Mouse (Mus musculus) hindlimb bud, embryonic 11.5 days (tissue): ENCODE results near the gene Nanog.
"Not testable (repeated sequence)": the region's sequence is repeated elsewhere in the genome, so short reads cannot be mapped to it uniquely, and the experiment has no call there.

Experiments
- DNase-seq: peaks from one replicate; pipeline ENCODE4 v3.0.0-alpha.2; 2012; ENCODE audit warnings: low read depth, low spot score; ENCODE audit errors: extremely low spot score

Gene Nanog

DNA sequence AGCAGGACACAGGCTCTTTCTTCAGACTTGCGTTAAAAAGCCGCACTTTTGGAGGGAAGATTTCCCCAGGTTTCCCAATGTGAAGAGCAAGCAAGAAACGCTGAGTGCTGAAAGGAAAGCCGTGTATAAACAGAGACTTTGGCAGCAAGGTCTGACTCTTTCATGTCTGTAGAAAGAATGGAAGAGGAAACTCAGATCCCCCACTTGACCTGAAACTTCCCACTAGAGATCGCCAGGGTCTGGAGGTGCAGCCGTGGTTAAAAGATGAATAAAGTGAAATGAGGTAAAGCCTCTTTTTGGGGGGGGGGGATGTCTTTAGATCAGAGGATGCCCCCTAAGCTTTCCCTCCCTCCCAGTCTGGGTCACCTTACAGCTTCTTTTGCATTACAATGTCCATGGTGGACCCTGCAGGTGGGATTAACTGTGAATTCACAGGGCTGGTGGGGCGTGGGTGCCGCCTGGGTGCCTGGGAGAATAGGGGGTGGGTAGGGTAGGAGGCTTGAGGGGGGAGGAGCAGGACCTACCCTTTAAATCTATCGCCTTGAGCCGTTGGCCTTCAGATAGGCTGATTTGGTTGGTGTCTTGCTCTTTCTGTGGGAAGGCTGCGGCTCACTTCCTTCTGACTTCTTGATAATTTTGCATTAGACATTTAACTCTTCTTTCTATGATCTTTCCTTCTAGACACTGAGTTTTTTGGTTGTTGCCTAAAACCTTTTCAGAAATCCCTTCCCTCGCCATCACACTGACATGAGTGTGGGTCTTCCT lies at the start of gene Nanog:
Nanog (plus strand) TSS at position 454 of the 765 bp plus-strand sequence.
- no peak for DNase-seq

- DNase-seq = no peak
These were observed 49.7 kb upstream of the Nanog start for GRCm38 (mm10) chr6:122657630-122658029.

- DNase-seq = peak; percentile 52
These were observed 47.7 kb upstream of the Nanog start for GRCm38 (mm10) chr6:122659567-122659966.

DNA sequence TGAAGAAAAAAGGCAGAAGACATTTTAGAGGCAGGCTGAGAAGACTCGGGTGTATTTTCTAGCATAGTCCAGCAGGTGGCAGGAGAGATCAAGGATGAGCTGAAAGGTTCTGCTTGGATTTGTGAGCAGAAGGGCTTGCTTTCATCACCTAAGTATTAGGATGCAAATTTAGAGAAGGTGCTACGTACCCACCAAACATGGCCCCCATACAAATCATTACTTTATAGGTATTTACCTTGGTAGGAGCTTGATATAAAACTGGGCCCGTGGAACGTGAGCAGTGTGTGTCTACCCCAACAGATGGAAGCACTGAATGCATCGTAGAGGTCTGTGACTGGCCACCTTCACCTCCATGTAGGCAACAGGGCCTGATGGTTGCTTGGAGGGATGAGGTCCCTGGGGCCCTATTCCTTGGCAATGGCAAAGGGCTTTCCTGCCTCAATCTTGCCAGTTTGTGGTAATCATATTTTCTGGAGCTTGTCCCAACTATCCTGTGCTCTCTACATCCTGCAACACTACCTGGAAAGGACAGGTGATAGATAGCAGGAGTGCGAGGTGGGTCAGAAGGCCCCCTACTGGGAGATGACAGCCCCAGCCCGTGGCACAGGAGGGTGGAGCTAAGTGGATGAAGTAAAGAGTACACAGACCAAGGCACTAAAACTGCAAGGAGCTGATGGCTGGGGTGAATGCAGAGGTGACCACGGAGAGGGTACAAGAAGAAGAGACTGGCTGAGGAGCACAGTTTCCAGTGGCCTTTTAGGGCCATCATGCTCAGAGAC lies 46.5 kb upstream of the Nanog start:
- DNase-seq = no peak

DNA sequence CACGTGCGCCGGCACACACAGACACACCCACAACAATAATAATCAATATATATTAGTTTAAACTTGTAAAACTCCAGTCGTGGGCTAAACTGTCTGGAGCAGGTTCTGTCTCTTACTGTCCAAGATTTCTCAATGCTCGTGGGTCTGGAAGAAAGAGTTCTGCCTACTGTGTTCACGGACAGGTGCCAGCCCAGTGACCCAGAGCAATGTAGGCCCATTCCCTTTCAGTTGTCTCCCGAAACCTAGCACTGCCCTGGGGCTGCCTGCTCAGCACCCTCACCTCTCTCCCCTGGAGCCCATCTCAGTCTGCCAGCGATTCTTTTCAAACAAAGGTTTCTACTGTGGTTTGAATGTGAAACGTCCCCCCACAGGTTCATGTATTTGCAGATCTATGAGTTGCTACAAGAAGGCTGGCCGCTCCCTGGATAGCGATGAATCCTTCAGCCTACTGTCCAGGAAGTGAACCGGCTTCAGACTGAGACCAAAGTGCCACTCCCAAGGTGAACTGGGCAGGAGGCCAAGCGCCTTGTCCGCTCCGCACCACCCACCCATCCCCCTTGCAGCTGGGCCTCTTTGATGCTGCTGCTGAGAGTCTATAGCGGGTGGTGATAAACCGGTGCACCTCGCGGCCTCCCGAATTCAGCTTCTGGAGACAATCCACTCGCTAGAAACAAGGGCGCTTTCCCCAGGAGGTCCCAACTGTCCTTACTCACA lies 44.6 kb upstream of the Nanog start:
- no peak for DNase-seq

GRCm38 (mm10) chr6:122663596-122664206 lies 43.6 kb upstream of the Nanog start:
- DNase-seq = no peak

GRCm38 (mm10) chr6:122665866-122666265 lies 41.4 kb upstream of the Nanog start:
- DNase-seq = no peak

DNA sequence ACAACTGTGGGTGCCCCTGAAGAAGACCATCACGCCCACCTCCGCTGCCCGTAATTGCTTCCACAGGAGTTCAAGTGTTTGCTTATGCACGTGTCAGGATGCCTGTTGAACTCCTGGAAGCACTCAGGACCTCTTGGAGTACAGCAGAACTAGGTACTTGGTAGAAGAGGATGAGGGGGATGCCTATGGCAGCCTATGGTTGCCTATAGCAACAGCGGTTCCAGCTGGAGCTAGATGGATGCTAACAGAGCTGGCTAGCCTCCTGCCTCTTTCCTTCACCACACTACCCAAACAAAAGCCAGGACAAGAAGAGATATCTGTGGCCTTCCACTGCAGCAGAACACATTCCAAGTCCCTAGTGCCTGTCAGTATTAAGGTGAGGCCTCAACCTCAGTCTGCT lies 39.6 kb upstream of the Nanog start:
- DNase-seq = no peak

- no peak for DNase-seq
These were observed 38.5 kb upstream of the Nanog start for GRCm38 (mm10) chr6:122668823-122669222.

GRCm38 (mm10) chr6:122669406-122670200 lies 37.7 kb upstream of the Nanog start:
- DNase-seq = peak; percentile 99

- DNase-seq = no peak
These were observed 37.1 kb upstream of the Nanog start for GRCm38 (mm10) chr6:122670201-122670551.

- DNase-seq = no peak
These were observed 36.4 kb upstream of the Nanog start for GRCm38 (mm10) chr6:122670841-122671240.

DNA sequence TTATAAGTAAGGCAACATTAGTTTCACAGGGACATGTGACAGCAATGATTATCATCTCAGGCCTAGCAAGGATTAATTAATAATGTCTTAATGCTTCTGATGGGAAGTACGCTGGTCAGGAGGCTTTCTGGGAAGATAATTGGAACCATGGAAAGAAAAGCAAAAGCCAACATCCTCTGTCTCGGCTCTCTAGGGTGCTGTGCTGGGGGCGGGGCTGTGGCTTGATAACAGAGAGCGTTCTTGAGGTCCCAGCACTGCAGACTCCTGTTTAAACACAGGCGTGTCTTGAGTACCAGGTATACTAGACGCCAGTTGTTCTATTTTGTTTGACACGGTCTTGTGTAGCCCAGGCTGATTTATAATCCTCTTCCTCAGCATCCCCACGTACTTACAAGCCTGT lies 34.5 kb upstream of the Nanog start:
- DNase-seq = no peak

DNA sequence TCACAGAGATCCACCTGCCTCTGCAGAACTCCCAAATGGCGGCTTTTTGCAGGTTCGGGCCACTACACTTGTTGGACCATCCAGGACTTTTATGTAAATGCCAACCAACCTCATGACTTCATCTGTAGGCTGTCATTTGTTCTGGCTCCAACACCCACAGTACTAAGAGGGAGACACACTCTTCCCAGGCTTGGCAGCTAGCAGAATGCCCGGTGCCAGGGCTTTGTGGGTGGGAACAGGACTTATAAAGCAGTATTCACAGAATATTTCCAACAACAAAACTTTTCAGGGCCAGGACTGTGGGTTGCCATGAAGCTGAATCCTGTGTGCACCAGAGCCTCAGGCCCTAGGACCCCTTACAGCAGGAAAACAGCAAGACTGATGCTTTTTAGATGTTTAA lies 24.6 kb upstream of the Nanog start:
- no peak for DNase-seq

- no peak for DNase-seq
These were observed 20.6 kb upstream of the Nanog start for GRCm38 (mm10) chr6:122686709-122687108.

GRCm38 (mm10) chr6:122689411-122690055 lies 17.8 kb upstream of the Nanog start:
- DNase-seq = no peak

- no peak for DNase-seq
These were observed 17.2 kb upstream of the Nanog start for GRCm38 (mm10) chr6:122690082-122690481.

DNA sequence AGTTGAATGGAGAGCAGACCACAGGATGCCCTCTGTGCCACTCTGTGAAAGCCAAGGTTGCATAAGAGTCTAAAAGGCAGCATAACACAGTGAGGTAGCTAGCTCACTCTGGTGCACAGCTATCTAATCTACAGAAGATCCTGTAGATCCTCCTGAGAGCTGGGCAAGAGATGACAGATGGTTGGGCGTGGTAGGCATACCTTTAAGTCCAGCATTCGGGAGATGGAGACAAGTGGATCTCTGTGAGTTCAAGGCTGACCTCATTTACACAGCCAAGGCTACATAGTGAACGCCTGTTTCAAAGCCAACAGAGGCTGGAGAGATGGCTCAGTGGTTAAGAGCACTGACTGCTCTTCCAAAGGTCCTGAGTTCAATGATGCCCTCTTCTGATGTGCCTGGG lies 11.9 kb upstream of the Nanog start:
- DNase-seq = no peak

GRCm38 (mm10) chr6:122699628-122700027 lies 7.7 kb upstream of the Nanog start:
- DNase-seq = not testable (repeated sequence)

GRCm38 (mm10) chr6:122701816-122702215 lies 5.5 kb upstream of the Nanog start:
- DNase-seq = no peak
